ENCODE assay signal across 34 mouse cellular contexts in the genomic region with DNA sequence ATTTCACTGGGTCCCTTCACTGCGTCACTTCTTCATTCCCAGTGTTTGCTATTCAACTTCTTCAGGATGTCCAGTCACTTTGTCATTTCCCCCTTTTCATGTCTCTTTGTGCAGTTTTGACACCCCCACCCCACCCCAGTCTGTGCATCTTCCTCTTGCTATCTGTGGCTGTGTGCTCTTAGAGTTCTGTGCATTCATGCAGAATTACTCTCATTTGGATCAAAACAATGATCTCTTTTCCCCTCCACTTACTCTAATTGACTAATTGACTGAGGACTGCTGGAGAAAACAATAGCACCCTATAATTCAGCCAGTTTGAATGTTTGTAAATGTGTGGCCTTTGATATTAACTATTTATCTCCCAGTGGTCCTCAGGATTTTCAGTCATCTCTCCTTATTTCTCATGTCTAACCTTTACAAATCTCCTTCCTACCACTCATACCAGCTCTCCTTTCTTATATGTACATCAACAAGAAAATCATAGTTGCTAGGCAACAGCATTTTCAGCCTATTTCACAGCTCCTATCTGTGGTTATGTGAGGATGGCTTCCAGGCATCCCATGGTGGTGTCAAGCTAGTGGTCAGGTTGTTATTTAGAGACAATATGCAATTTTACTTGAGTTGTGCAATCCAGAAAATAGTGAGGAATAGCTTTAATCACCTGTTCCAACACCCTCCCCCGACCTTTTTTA. TPM values are rescaled to one million over a fixed set of nuclear protein-coding genes. Genes with fewer than 3 reads are reported as not detected.
A peak's percentile ranks its signal among the peaks of the same experiment; 100 is the strongest.
DNase-seq lines count a peak whose midpoint lies in the region; ATAC-seq lines count a peak whose summit lies in the region.
"Had no signal": no experiment of that assay in that cellular context is flagged by ENCODE, and none has a peak within 500 bp of the region (broad histone marks: within the 10 kb centered on the region; RNA-seq: fewer than 3 reads in every experiment).

No protein-coding gene starts in this region.

- no peak overlapping the region; the same call in 1 of the 2 replicates for H3K27ac ChIP-seq in forebrain, embryonic 15.5 days (replicated peaks)
- H3K27ac ChIP-seq in forebrain, embryonic 10.5 days, result no peak overlapping the region
- H3K27ac ChIP-seq in midbrain, embryonic 11.5 days (ENCODE audit: low read depth, low read length), result no peak overlapping the region
- no peak overlapping the region for H3K27ac ChIP-seq in midbrain, embryonic 15.5 days
- H3K27ac ChIP-seq: heart, embryonic 10.5 days; heart, embryonic 15.5 days; hindbrain, embryonic 12.5 days; limb, embryonic 10.5 days; limb, embryonic 15.5 days; liver, embryonic 13.5 days; macrophage; midbrain, embryonic 12.5 days; neural tube, embryonic 12.5 days; stomach, embryonic 15.5 days had no signal

- peak; percentile 51; the same call in 1 of the 2 replicates for ATAC-seq in forebrain, embryonic 15.5 days (replicated peaks)
- no peak for ATAC-seq in midbrain, embryonic 11.5 days (ENCODE audit: low FRiP score)
- no peak; the same call in 1 of the 2 replicates for ATAC-seq in midbrain, embryonic 15.5 days (replicated peaks)
- ATAC-seq in common myeloid progenitor, adult 5-6 weeks (replicated peaks; ENCODE audit: low read depth, poor library complexity, severe bottlenecking), result 0 out of 2 replicates have a peak, but pooled peaks have one; percentile 30
- ATAC-seq: inflammation-experienced regulatory T-cells, adult 6 months; lung, postnatal 0 days had no signal

- H3K36me3 ChIP-seq in forebrain, embryonic 15.5 days, result no peaks in the 10 kb centered on the region
- H3K36me3 ChIP-seq in forebrain, embryonic 10.5 days (replicated peaks), result no peaks in the 10 kb centered on the region
- H3K36me3 ChIP-seq in midbrain, embryonic 11.5 days (ENCODE audit: control insufficient read depth, insufficient read depth, low read length), result no peaks in the 10 kb centered on the region
- no peaks in the 10 kb centered on the region for H3K36me3 ChIP-seq in midbrain, embryonic 15.5 days (replicated peaks)
- H3K36me3 ChIP-seq: G1E; heart, embryonic 10.5 days; heart, embryonic 15.5 days; hindbrain, embryonic 12.5 days; limb, embryonic 10.5 days; limb, embryonic 15.5 days; liver, embryonic 13.5 days; midbrain, embryonic 12.5 days; neural tube, embryonic 12.5 days; stomach, embryonic 15.5 days had no signal

- 56% methylated on average over 2 of the region's 2 CpGs for WGBS in forebrain, embryonic 15.5 days
- 81% methylated on average over 2 of the region's 2 CpGs for WGBS in forebrain, embryonic 10.5 days
- WGBS in midbrain, embryonic 11.5 days, result 79% methylated on average over 2 of the region's 2 CpGs
- WGBS in midbrain, embryonic 15.5 days, result 74% methylated on average over 2 of the region's 2 CpGs

- H3K27me3 ChIP-seq in forebrain, embryonic 15.5 days, result no peaks in the 10 kb centered on the region
- H3K27me3 ChIP-seq in forebrain, embryonic 10.5 days (ENCODE audit: poor library complexity, severe bottlenecking), result peaks cover 5% of the 10 kb centered on the region
- no peaks in the 10 kb centered on the region for H3K27me3 ChIP-seq in midbrain, embryonic 11.5 days (ENCODE audit: control insufficient read depth, insufficient read depth, low read length)
- H3K27me3 ChIP-seq in midbrain, embryonic 15.5 days (replicated peaks), result no peaks in the 10 kb centered on the region
- H3K27me3 ChIP-seq: heart, embryonic 15.5 days; hindbrain, embryonic 12.5 days; limb, embryonic 15.5 days; liver, embryonic 13.5 days; midbrain, embryonic 12.5 days; neural tube, embryonic 12.5 days; stomach, embryonic 15.5 days had no signal

- peaks cover 9% of the 10 kb centered on the region for H3K4me1 ChIP-seq in forebrain, embryonic 15.5 days
- peaks cover 8% of the 10 kb centered on the region for H3K4me1 ChIP-seq in forebrain, embryonic 10.5 days
- H3K4me1 ChIP-seq in midbrain, embryonic 11.5 days (ENCODE audit: control insufficient read depth, insufficient read depth, low read length), result no peaks in the 10 kb centered on the region
- H3K4me1 ChIP-seq in midbrain, embryonic 15.5 days, result no peaks in the 10 kb centered on the region
- H3K4me1 ChIP-seq: hindbrain, embryonic 12.5 days; limb, embryonic 10.5 days; limb, embryonic 15.5 days; liver, embryonic 13.5 days; neural tube, embryonic 12.5 days; stomach, embryonic 15.5 days had no signal

- H3K4me2 ChIP-seq in forebrain, embryonic 15.5 days (replicated peaks), result no peak overlapping the region
- H3K4me2 ChIP-seq in midbrain, embryonic 11.5 days, result no peak overlapping the region
- H3K4me2 ChIP-seq in midbrain, embryonic 15.5 days, result no peak overlapping the region
- H3K4me2 ChIP-seq: heart, embryonic 15.5 days; hindbrain, embryonic 12.5 days; limb, embryonic 15.5 days; liver, embryonic 13.5 days; midbrain, embryonic 12.5 days; neural tube, embryonic 12.5 days; stomach, embryonic 15.5 days had no signal

- no peak overlapping the region for H3K4me3 ChIP-seq in forebrain, embryonic 15.5 days
- H3K4me3 ChIP-seq in forebrain, embryonic 10.5 days, result no peak overlapping the region
- no peak overlapping the region for H3K4me3 ChIP-seq in midbrain, embryonic 11.5 days (ENCODE audit: low read depth, low read length)
- H3K4me3 ChIP-seq in midbrain, embryonic 15.5 days, result no peak overlapping the region
- H3K4me3 ChIP-seq: erythroblast, embryonic 14.5 days; heart, embryonic 10.5 days; heart, embryonic 15.5 days; hindbrain, embryonic 12.5 days; limb, embryonic 10.5 days; limb, embryonic 15.5 days; liver, embryonic 13.5 days; midbrain, embryonic 12.5 days; myocyte; neural tube, embryonic 12.5 days; stomach, embryonic 15.5 days had no signal

- H3K9ac ChIP-seq in forebrain, embryonic 15.5 days (replicated peaks), result no peak overlapping the region
- no peak overlapping the region for H3K9ac ChIP-seq in midbrain, embryonic 11.5 days (ENCODE audit: low read length)
- H3K9ac ChIP-seq in midbrain, embryonic 15.5 days, result no peak overlapping the region
- H3K9ac ChIP-seq: heart, embryonic 15.5 days; hindbrain, embryonic 12.5 days; limb, embryonic 15.5 days; liver, embryonic 13.5 days; midbrain, embryonic 12.5 days; neural tube, embryonic 12.5 days; stomach, embryonic 15.5 days had no signal

- no peaks in the 10 kb centered on the region for H3K9me3 ChIP-seq in forebrain, embryonic 15.5 days
- no peaks in the 10 kb centered on the region for H3K9me3 ChIP-seq in forebrain, embryonic 10.5 days
- H3K9me3 ChIP-seq in midbrain, embryonic 11.5 days (ENCODE audit: control insufficient read depth, low read length), result no peaks in the 10 kb centered on the region
- no peaks in the 10 kb centered on the region for H3K9me3 ChIP-seq in midbrain, embryonic 15.5 days
- H3K9me3 ChIP-seq: heart, embryonic 10.5 days; heart, embryonic 15.5 days; hindbrain, embryonic 12.5 days; limb, embryonic 10.5 days; limb, embryonic 15.5 days; liver, embryonic 13.5 days; midbrain, embryonic 12.5 days; neural tube, embryonic 12.5 days; stomach, embryonic 15.5 days had no signal

- DNase-seq in forebrain, embryonic 10.5 days (ENCODE audit: extremely low spot score, low spot score), result no peak
- DNase-seq in midbrain, embryonic 11.5 days (ENCODE audit: low spot score, missing footprints), result peak; percentile 75
- DNase-seq in retina, embryonic 14.5 days (ENCODE audit: low spot score), result peak; percentile 64
- DNase-seq in kidney, postnatal 10 days, result no peak
- DNase-seq in left cerebral cortex, adult 18-20 months (ENCODE audit: low spot score in 2 of 2), result no peak
- DNase-seq: adrenal gland, postnatal 14 days; cerebellum, adult 11-12 months; cerebellum, postnatal 10 days; gastrocnemius, postnatal 14 days; kidney, adult 11 months; layer of hippocampus, postnatal 36 days; liver, embryonic 13.5 days; lung, adult 18-20 months; right cerebral cortex, postnatal 25 days had no signal

RNA-seq across cellular contexts. Expression of a gene that starts 17.0 kb away (rescaled TPM):
- polyA plus RNA-seq in forebrain, embryonic 15.5 days (2015; fragmentation: Nextera tagmentation; extraction: Ambion mirVana), result 6.0 and 6.6 TPM in 2 replicates
- polyA plus RNA-seq in forebrain, embryonic 10.5 days (2016; fragmentation: Nextera tagmentation; extraction: Ambion mirVana), result 8.3 and 9.8 TPM in 2 replicates
- 7.9 and 8.2 TPM in 2 replicates for polyA plus RNA-seq in midbrain, embryonic 11.5 days (2014; fragmentation: Nextera tagmentation; extraction: Ambion mirVana)
- polyA plus RNA-seq in midbrain, embryonic 15.5 days (2015; fragmentation: Nextera tagmentation; extraction: Ambion mirVana), result 8.1 and 8.5 TPM in 2 replicates
- total RNA-seq in common myeloid progenitor, adult 5-6 weeks (2017), result 49.5 and 52.2 TPM in 2 replicates
- total RNA-seq in left cerebral cortex, adult 18-20 months (2021), result 10 to 100 TPM; 15.4 to 16.2 TPM

RNA-seq across cellular contexts. Expression of a gene that starts 48.6 kb away (rescaled TPM):
- polyA plus RNA-seq in forebrain, embryonic 15.5 days (2015; fragmentation: Nextera tagmentation; extraction: Ambion mirVana), result 0.32 TPM in 1 of 2 replicates, not detected in the other
- polyA plus RNA-seq in forebrain, embryonic 10.5 days (2016; fragmentation: Nextera tagmentation; extraction: Ambion mirVana), result 0.84 TPM in 1 of 2 replicates, not detected in the other
- not detected in 2 replicates for polyA plus RNA-seq in midbrain, embryonic 11.5 days (2014; fragmentation: Nextera tagmentation; extraction: Ambion mirVana)
- polyA plus RNA-seq in midbrain, embryonic 15.5 days (2015; fragmentation: Nextera tagmentation; extraction: Ambion mirVana), result not detected in 2 replicates
- not detected in 2 replicates for total RNA-seq in common myeloid progenitor, adult 5-6 weeks (2017)
- 1 to 10 TPM; 2.1 to 3.4 TPM for total RNA-seq in left cerebral cortex, adult 18-20 months (2021)
- total RNA-seq: adrenal gland, postnatal 14 days; G1E; gastrocnemius, postnatal 14 days had no signal
- polyA plus RNA-seq: cortical plate, adult 2 months; embryonic facial prominence, embryonic 14.5 days; erythroblast, embryonic 14.5 days; G1E; heart, embryonic 15.5 days; hindbrain, embryonic 12.5 days; inflammation-experienced regulatory T-cells, adult 6 months; large intestine, adult 2 months; limb, embryonic 10.5 days; limb, embryonic 15.5 days; liver, embryonic 13.5 days; lung, postnatal 0 days; macrophage; midbrain, embryonic 12.5 days; myocyte; neural tube, embryonic 12.5 days; stomach, embryonic 15.5 days had no signal

Comparison
In these comparisons a context has a peak if more than half of its experiments do, and no peak if none do; other contexts are left out.
1. ATAC-seq: peak in forebrain, embryonic 15.5 days (single experiment) and common myeloid progenitor, adult 5-6 weeks (single experiment); none in midbrain, embryonic 11.5 days (single experiment) and midbrain, embryonic 15.5 days (single experiment).
2. DNase-seq: peak in midbrain, embryonic 11.5 days (single experiment) and retina, embryonic 14.5 days (single experiment); none in forebrain, embryonic 10.5 days (single experiment), kidney, postnatal 10 days (single experiment) and left cerebral cortex, adult 18-20 months (0 of 2).